Mouse (Mus musculus): ENCODE results near the gene Sap30.

- no peak for TF ChIP-seq CTCF (IDR thresholded peaks at IDR 0.05; ENCODE audit: control insufficient read depth, insufficient read depth, insufficient read length)
- no peak for TF ChIP-seq MYOG (IDR thresholded peaks at IDR 0.05; ENCODE audit: control insufficient read depth, extremely low read depth, insufficient read length)
- TF ChIP-seq CEBPB (IDR thresholded peaks at IDR 0.05; ENCODE audit: low read depth): no peak
- no peak for TF ChIP-seq MAX (IDR thresholded peaks at IDR 0.05)
These were observed 46.5 kb downstream of the Sap30 start for GRCm38 (mm10) chr8:57441131-57441530.

Data from C2C12 (cell line).